Mouse (Mus musculus) G1E (cell line): ENCODE results near the gene Acp4. TPM values are rescaled to one million over a fixed set of nuclear protein-coding genes. Genes with fewer than 3 reads are reported as not detected.
A peak's percentile ranks its signal among the peaks of the same experiment; 100 is the strongest.
"Not testable (repeated sequence)": the region's sequence is repeated elsewhere in the genome, so short reads cannot be mapped to it uniquely, and the experiment has no call there.

Experiments
- ATAC-seq: 2 replicates; pipeline ENCODE4 v1.8.0; 2016; ENCODE audit warnings: mild to moderate bottlenecking; ENCODE audit not compliant: insufficient number of reproducible peaks, poor library complexity, low FRiP score, severe bottlenecking; ENCODE audit errors: extremely low read depth
- DNase-seq: peaks from one replicate; pipeline ENCODE4 v3.0.0; 2012; ENCODE audit warnings: low spot score
- H3K27me3 ChIP-seq: 2 replicates; pipeline ENCODE4 v1.6.1; 2012; ENCODE audit warnings: mild to moderate bottlenecking, low read length, inconsistent platforms; ENCODE audit not compliant: insufficient read depth
- H3K36me3 ChIP-seq: replicated peaks from 2 replicates; pipeline ENCODE3; 2012; ENCODE audit warnings: mild to moderate bottlenecking, inconsistent platforms
- H3K4me1 ChIP-seq: 2 replicates; pipeline ENCODE4 v1.6.1; 2012; ENCODE audit warnings: low read depth, low read length, inconsistent platforms, mixed read lengths; ENCODE audit not compliant: insufficient read depth
- H3K4me3 ChIP-seq: 2 replicates; pipeline ENCODE4 v1.5.1; 2012; ENCODE audit warnings: low read depth, mild to moderate bottlenecking, inconsistent platforms, low read length, moderate library complexity, mixed read lengths
- H3K9me3 ChIP-seq: replicated peaks from 2 replicates; pipeline ENCODE4 v1.6.1; 2012; ENCODE audit warnings: inconsistent platforms
- CTCF ChIP-seq: IDR thresholded peaks from 2 replicates; pipeline ENCODE4 v1.5.1; 2012; ENCODE audit warnings: low read depth, low read length, inconsistent platforms, mixed read lengths
- GATA1 ChIP-seq: IDR thresholded peaks from 2 replicates; pipeline ENCODE4 v1.6.1; 2012; ENCODE audit warnings: borderline replicate concordance, low read length, inconsistent platforms, mixed read lengths
- GATA2 ChIP-seq: IDR thresholded peaks from 2 replicates; pipeline ENCODE4 v1.6.1; 2012; ENCODE audit warnings: low read depth, low read length, inconsistent platforms, borderline replicate concordance
- POLR2AphosphoS5 ChIP-seq: IDR thresholded peaks from 2 replicates; pipeline ENCODE4 v1.6.1; 2012; ENCODE audit warnings: low read depth, low read length, inconsistent platforms; ENCODE audit not compliant: insufficient replicate concordance
- TAL1 ChIP-seq: conservative IDR thresholded peaks from 2 replicates; pipeline ENCODE4 v1.6.1; 2012; ENCODE audit warnings: low read depth, low read length, inconsistent platforms, mixed read lengths
- polyA plus RNA-seq: library from polyadenylated mRNA; stranded (reverse); fragments of >175 nt; gene quantifications from 2 replicates; pipeline ENCODE4 v1.2.3, GENCODE M21; 2012
- total RNA-seq, 2 experiments: library from RNA; stranded (forward) in 1 of 2; stranded (reverse) in 1 of 2; fragments of 200-1000 nt in 1 of 2; fragments of >200 nt in 1 of 2; fragmentation: Nextera tagmentation in 1 of 2; gene quantifications; 2 replicates each; pipeline ENCODE4 v1.2.3; 2014 to 2017

Gene Acp4
- total and polyA plus RNA-seq, 3 experiments, result not detected

GRCm38 (mm10) chr7:44253023-44253616 lies 4.1 kb downstream of the Acp4 start:
- no peaks in the 10 kb centered on the region for H3K9me3 ChIP-seq
- H3K36me3 ChIP-seq, result peaks cover 78% of the 10 kb centered on the region
- H3K4me1 ChIP-seq, result peaks cover 50% of the 10 kb centered on the region
- TF ChIP-seq GATA1 (no peak), CTCF (no peak), TAL1 (no peak), GATA2 (no peak), POLR2AphosphoS5 (no peak)
- H3K4me3 ChIP-seq, result no peak overlapping the region; the same call in 1 of the 2 replicates
- peaks cover 3% of the 10 kb centered on the region; the same call in 1 of the 2 replicates for H3K27me3 ChIP-seq
- DNase-seq (no peak), ATAC-seq (no peak)

- ATAC-seq, DNase-seq, H3K9me3 ChIP-seq, H3K27me3 ChIP-seq: not testable (repeated sequence)
- peaks cover 54% of the 10 kb centered on the region for H3K4me1 ChIP-seq
- H3K36me3 ChIP-seq, result peaks cover 76% of the 10 kb centered on the region
- H3K4me3 ChIP-seq, result peak overlapping the region; percentile 62; the same call in 1 of the 2 replicates
Measured at GRCm38 (mm10) chr7:44250732-44251275, 6.4 kb downstream of the Acp4 start.

- peak overlapping the region; percentile 1; the same call in 1 of the 2 replicates for H3K4me3 ChIP-seq
- peaks cover 64% of the 10 kb centered on the region for H3K36me3 ChIP-seq
- DNase-seq (no peak), ATAC-seq (no peak)
- peaks cover 64% of the 10 kb centered on the region for H3K4me1 ChIP-seq
- TF ChIP-seq POLR2AphosphoS5, result no peak; the same call in 1 of the 2 replicates
- TF ChIP-seq GATA2, result no peak
- TF ChIP-seq GATA1, result no peak
- no peak for TF ChIP-seq TAL1
- no peak for TF ChIP-seq CTCF
- no peaks in the 10 kb centered on the region for H3K9me3 ChIP-seq
- H3K27me3 ChIP-seq, result no peaks in the 10 kb centered on the region
Measured at GRCm38 (mm10) chr7:44249248-44249647, 7.9 kb downstream of the Acp4 start.

GRCm38 (mm10) chr7:44247971-44248370 lies 9.2 kb downstream of the Acp4 start:
- ATAC-seq (no peak), DNase-seq (no peak)
- Histone ChIP-seq H3K9me3 (no peaks in the 10 kb centered on the region), H3K27me3 (no peaks in the 10 kb centered on the region), H3K4me3 (peak overlapping the region; percentile 99), H3K36me3 (peaks cover 54% of the 10 kb centered on the region), H3K4me1 (peaks cover 54% of the 10 kb centered on the region)
- TF ChIP-seq TAL1 (no peak), CTCF (no peak), GATA1 (no peak), GATA2 (no peak), POLR2AphosphoS5 (no peak)

GRCm38 (mm10) chr7:44246984-44247470 lies 10.2 kb downstream of the Acp4 start:
- peaks cover 45% of the 10 kb centered on the region for H3K4me1 ChIP-seq
- no peaks in the 10 kb centered on the region for H3K9me3 ChIP-seq
- no peak for TF ChIP-seq GATA2
- TF ChIP-seq GATA1, result no peak
- no peak for TF ChIP-seq TAL1
- TF ChIP-seq CTCF, result no peak
- no peak for TF ChIP-seq POLR2AphosphoS5
- DNase-seq (peak; percentile 66), ATAC-seq (no peak)
- H3K27me3 ChIP-seq, result peaks cover 3% of the 10 kb centered on the region; the same call in 1 of the 2 replicates
- H3K36me3 ChIP-seq, result peaks cover 45% of the 10 kb centered on the region
- peak overlapping the region; percentile 99 for H3K4me3 ChIP-seq

GRCm38 (mm10) chr7:44246055-44246983 lies 10.9 kb downstream of the Acp4 start, which contains the start of the genes 1700028J19Rik and 2410002F23Rik:
Gene 1700028J19Rik, minus strand, starts transcription at chr7:44246695.
Gene 2410002F23Rik, plus strand, starts transcription at chr7:44246722.
- DNase-seq (peak; percentile 90), ATAC-seq (peak; percentile 62)
- Histone ChIP-seq H3K4me1 (peaks cover 42% of the 10 kb centered on the region), H3K27me3 (peaks cover 3% of the 10 kb centered on the region; the same call in 1 of the 2 replicates), H3K36me3 (peaks cover 42% of the 10 kb centered on the region), H3K4me3 (peak within 1 kb of the TSS; percentile 99), H3K9me3 (no peaks in the 10 kb centered on the region)
- TF ChIP-seq POLR2AphosphoS5 (peak; percentile 94; the same call in 1 of the 2 replicates), GATA1 (no peak)
